Mouse (Mus musculus) right cerebral cortex, adult 18-20 months (tissue): Measurements from ENCODE around the gene Oxtr.

Experiments
- DNase-seq: peaks from one replicate; pipeline ENCODE4 v3.0.0; 2022; ENCODE audit warnings: mixed read lengths

Oxtr gene

GRCm38 (mm10) chr6:112487993-112488392, 1.8 kb downstream of the Oxtr start:
- DNase-seq: no peak

GRCm38 (mm10) chr6:112484316-112484715, 5.4 kb downstream of the Oxtr start:
- DNase-seq: peak; percentile 36

DNA sequence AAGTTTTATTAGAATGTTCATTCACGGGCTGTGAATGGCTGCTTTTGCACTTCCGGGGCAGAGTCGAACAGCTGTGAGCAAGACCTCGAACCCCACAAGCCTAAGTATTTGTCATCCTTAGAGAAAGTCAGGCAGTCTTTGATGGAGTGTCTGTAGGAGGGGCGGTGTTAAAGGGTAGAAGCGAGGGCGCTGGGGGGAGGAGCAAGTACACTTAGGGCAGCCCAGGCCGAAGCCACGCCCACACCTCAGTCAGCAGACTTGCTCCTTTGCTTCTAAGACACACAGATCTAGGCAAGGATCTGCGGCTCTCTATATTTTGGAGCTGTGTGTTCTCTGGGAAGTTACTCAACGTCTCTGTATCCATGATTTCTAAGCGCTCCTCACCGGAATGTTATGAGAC, 9.9 kb downstream of the Oxtr start:
- no peak for DNase-seq

DNA sequence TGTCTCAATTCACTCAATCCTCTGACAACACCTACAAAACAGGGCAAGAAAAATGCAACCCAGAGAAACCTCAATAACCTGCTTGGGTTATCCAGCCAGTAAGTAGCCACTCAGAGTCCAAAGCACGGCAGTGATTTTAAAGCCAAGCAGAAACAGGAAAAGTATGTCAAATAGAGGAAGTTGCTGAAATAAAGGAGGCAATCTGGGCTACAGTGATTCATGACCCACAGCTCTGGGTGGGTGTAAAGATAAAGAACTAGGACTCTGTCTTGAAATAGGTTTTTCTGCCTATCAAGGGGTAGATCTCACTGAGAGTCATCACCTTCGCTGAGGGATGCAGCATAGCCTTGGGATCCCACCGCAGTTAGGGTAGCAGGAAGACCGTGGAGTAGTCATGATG, 18.1 kb downstream of the Oxtr start:
- DNase-seq: no peak

GRCm38 (mm10) chr6:112466001-112466400, 23.7 kb downstream of the Oxtr start:
- no peak for DNase-seq

- peak; percentile 11 for DNase-seq
Observed at GRCm38 (mm10) chr6:112465441-112465840, 24.3 kb downstream of the Oxtr start.

GRCm38 (mm10) chr6:112463331-112463730, 26.4 kb downstream of the Oxtr start:
- no peak for DNase-seq

- no peak for DNase-seq
Observed at GRCm38 (mm10) chr6:112461459-112461858, 28.3 kb downstream of the Oxtr start.

DNA sequence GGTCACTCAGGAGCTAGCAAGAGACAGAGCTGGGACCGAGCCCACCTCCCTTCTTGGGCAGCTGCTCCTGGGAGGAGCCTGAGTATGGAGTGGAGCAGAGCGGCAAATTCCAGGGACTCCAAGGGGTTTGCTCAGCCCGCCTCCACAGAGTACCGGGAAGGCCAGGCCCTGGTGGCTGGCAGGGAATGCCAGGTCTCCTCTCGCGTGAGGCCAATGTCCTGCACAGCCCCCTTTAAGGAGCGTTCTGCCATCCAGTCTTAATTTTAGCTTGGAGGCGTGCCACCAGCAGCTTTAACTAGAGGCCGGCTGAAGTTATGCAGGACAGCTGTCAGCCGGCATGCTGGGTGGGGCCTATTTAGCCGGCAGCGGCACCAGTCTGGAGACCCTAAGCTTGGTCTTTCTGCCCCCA, 30.4 kb downstream of the Oxtr start, which contains the start of gene Cav3:
Gene Cav3 (plus strand): TSS at position 165 of the 409 bp plus-strand sequence.
- DNase-seq: no peak

DNA sequence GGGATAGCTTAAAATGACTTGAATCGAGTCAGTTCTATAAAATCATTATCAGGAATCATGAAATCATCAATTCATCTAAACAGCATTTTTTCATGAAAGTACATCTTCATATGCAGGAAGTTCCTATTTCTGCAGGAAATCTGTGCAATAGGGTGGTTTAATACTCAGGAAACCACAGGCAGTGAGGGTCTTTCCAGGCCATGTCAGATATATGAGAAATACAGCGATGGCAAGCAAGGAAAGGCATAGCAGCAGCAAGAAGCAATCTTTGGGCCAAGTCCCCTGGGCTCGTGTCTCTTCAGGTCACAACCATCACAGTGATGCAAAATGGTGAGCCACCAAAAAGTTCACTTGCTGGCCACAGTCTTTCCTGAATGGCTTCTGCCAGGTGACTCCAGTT, 44.1 kb downstream of the Oxtr start:
- DNase-seq: no peak

- peak; percentile 10 for DNase-seq
Observed at GRCm38 (mm10) chr6:112426018-112426732, 63.6 kb downstream of the Oxtr start.

- peak; percentile 58 for DNase-seq
Observed at GRCm38 (mm10) chr6:112423746-112424501, 65.8 kb downstream of the Oxtr start.
